Mouse (Mus musculus): ENCODE results near the gene C530008M17Rik. TPM values are rescaled to one million over a fixed set of nuclear protein-coding genes. Genes with fewer than 3 reads are reported as not detected.

C530008M17Rik gene
- polyA plus RNA-seq, 1 experiment: 4.9 TPM

DNA sequence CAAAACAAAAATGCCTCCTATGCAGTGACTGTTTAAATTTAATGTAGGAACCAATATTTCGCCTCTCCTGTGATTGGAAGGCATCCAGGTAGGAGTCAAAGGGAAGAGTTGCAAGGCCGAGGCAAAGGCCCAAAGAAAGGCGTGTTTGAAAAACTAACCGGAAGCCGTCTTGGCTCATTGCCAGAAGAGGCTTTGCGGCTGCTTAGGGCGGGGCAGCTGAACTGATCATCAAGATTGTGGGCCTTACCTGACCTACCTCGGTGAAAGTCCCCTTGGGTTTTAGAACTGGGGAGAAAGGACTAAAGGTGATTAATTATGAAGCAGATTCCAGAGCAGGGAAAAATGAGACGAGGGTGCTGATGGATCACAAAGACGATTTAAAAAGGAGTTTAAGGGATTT is 143.2 kb downstream of the C530008M17Rik start:
- Histone ChIP-seq H3K4me3 (replicated peaks; ENCODE audit: extremely low read depth, low read depth, low read length) (no peak overlapping the region), H3K4me1 (ENCODE audit: control insufficient read depth, insufficient read depth, low read length) (no peaks in the 10 kb centered on the region)
- WGBS: 33% methylated on average over 10 of the region's 10 CpGs
- TF ChIP-seq POLR2A (IDR thresholded peaks at IDR 0.05; ENCODE audit: borderline replicate concordance, extremely low read depth, low read depth, low read length): no peak
- TF ChIP-seq CTCF (IDR thresholded peaks at IDR 0.05; ENCODE audit: insufficient read depth, low read length): no peak
- DNase-seq: no peak

DNA sequence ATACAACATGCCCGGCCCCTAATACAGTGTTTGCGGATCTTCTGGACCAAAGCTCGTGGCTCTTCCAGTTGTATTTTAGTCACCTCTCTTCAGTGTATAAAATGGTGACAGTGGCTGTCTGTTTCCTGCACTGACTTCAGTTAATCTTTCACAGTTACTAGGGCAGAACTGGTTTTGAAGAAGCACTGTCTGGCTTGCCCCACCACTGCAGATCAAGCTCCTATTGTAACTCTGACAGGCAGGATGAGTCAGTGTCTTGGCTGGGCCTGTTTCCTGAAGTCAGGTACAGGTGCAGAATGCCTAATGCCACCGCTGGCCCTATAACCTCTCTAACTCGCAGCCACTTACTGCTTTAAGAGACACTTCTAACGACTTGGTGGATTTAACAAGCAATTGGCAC is 152.7 kb downstream of the C530008M17Rik start:
- DNase-seq: no peak
- 87% methylated on average over 6 of the region's 6 CpGs for WGBS
- no peak for TF ChIP-seq POLR2A (IDR thresholded peaks at IDR 0.05; ENCODE audit: borderline replicate concordance, extremely low read depth, low read depth, low read length)
- Histone ChIP-seq H3K4me1 (ENCODE audit: control insufficient read depth, insufficient read depth, low read length) (no peaks in the 10 kb centered on the region), H3K4me3 (replicated peaks; ENCODE audit: extremely low read depth, low read depth, low read length) (no peak overlapping the region)

DNA sequence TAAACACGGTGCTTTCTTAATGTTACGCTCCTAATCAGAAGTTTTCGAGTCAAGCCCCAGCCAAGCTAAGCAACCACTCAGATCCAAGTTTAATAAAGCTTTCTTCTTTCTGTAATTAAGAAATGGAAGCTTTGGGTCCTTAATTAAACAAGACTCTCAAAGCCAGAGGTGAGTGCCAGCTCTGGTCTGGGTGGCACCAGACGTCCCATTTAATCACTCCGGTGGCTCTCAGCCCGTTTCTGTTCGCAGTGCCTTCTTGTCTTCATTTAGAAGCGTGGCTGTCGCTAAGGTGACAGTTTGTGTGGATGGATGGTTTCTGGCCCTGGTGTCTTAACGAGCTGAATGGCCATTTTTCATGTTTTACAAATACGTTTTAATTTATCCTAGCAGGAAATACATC is 158.7 kb downstream of the C530008M17Rik start:
- no peak for DNase-seq
- Histone ChIP-seq H3K4me3 (replicated peaks; ENCODE audit: extremely low read depth, low read depth, low read length) (no peak overlapping the region), H3K4me1 (ENCODE audit: control insufficient read depth, insufficient read depth, low read length) (no peaks in the 10 kb centered on the region)
- 51% methylated on average over 11 of the region's 11 CpGs for WGBS
- TF ChIP-seq POLR2A (IDR thresholded peaks at IDR 0.05; ENCODE audit: borderline replicate concordance, extremely low read depth, low read depth, low read length) (no peak), CTCF (IDR thresholded peaks at IDR 0.05; ENCODE audit: insufficient read depth, low read length) (no peak)

DNA sequence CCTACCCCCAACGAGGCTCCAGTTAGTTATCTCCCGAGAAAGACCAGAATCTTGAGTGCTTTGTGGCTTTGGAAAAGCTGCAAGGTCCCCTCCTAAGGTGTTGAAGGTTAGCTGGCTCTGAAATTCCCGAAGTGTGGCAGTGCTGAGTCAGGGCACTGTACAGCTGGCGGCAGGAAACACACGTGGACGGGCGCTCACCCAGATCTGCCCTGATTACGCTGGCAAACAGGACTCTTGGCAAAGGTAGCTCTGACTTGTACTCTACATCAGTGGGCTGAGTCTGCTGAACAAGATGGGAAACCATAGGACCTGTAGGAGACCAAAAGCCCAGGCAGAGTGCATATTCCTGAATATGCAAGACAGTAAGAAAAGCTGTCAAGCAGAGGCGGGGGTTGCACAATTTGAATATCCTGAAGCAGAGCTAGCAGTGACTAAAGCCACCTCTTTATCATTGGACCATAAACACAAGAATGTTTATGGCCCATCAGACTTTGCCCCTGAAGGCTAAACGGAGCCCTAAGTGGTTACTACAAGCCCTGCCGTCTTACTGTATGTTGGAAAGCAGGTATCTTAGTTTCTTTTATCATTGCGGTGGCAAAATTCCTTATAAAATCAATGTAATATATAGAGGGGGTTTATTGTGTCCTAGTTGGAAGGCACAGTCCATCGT is 159.6 kb downstream of the C530008M17Rik start:
- Histone ChIP-seq H3K4me1 (ENCODE audit: control insufficient read depth, insufficient read depth, low read length) (no peaks in the 10 kb centered on the region), H3K4me3 (replicated peaks; ENCODE audit: extremely low read depth, low read depth, low read length) (no peak overlapping the region)
- DNase-seq: peak; percentile 7
- WGBS: 58% methylated on average over 13 of the region's 13 CpGs
- TF ChIP-seq POLR2A (IDR thresholded peaks at IDR 0.05; ENCODE audit: borderline replicate concordance, extremely low read depth, low read depth, low read length) (no peak), CTCF (IDR thresholded peaks at IDR 0.05; ENCODE audit: insufficient read depth, low read length) (no peak)

DNA sequence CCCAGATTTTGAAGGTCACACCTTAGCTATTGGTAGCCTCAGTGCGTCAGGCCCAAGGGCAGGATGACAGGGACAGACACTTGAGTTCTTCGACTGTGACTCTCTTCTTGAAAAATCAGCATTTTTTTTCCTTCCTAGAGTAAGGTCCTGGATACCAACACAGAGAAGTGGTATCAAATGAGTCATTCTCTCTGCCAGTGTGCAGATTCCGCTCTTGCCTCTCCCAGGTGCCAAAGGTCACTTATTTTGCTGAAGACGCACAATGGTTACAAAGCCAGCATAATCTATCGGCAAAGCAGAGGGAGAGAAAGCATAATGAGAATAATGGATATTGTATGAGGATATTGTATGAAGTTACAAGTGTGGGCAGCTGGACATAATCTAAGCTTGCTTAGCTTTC is 160.4 kb downstream of the C530008M17Rik start:
- WGBS: 87% methylated on average over 5 of the region's 5 CpGs
- no peak overlapping the region for H3K4me3 ChIP-seq (replicated peaks; ENCODE audit: extremely low read depth, low read depth, low read length)
- no peak for TF ChIP-seq POLR2A (IDR thresholded peaks at IDR 0.05; ENCODE audit: borderline replicate concordance, extremely low read depth, low read depth, low read length)
- TF ChIP-seq CTCF (IDR thresholded peaks at IDR 0.05; ENCODE audit: insufficient read depth, low read length): no peak
- DNase-seq: no peak
- no peaks in the 10 kb centered on the region for H3K4me1 ChIP-seq (ENCODE audit: control insufficient read depth, insufficient read depth, low read length)

DNA sequence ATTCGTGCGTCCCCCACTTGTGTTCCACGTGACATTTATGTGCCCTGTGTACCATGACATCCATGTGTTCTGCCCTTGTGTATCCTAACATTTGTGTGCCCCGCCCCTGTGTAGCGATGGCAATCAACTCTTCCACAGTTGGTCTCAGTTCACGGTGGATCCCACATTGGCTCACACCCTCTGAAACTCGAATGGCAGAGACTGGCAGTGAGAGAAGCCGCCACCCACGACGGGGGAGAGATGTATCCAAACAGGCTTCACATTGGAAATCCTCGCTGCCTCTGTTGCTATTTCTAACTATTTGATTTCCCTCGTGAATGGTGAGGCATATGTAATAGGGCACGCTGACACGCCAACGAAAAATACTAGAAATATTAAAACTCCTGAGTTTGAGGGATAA is 161.4 kb downstream of the C530008M17Rik start:
- no peaks in the 10 kb centered on the region for H3K4me1 ChIP-seq (ENCODE audit: control insufficient read depth, insufficient read depth, low read length)
- no peak for TF ChIP-seq CTCF (IDR thresholded peaks at IDR 0.05; ENCODE audit: insufficient read depth, low read length)
- TF ChIP-seq POLR2A (IDR thresholded peaks at IDR 0.05; ENCODE audit: borderline replicate concordance, extremely low read depth, low read depth, low read length): no peak
- DNase-seq: no peak
- no peak overlapping the region for H3K4me3 ChIP-seq (replicated peaks; ENCODE audit: extremely low read depth, low read depth, low read length)
- WGBS: 89% methylated on average over 15 of the region's 15 CpGs

DNA sequence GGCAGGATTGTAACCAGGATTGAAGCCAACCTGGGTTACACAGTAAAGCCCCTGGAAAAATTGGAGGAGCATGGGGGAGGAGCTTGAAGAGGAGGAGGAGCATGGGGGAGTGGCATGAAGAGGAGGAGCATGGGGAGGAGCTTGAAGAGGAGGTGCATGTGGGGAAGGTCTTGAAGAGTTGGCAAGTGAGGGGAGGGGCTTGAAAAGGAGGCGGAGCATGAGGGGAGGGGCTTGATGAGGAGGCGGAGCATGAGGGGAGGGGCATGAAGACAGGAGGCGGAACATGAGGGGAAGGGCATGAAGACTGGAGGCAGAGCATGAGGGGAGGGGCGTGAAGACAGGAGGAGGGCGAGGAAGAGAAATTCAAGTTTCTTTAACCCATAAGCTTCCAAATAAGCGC is 162.5 kb downstream of the C530008M17Rik start:
- 87% methylated on average over 6 of the region's 6 CpGs for WGBS
- Histone ChIP-seq H3K4me1 (ENCODE audit: control insufficient read depth, insufficient read depth, low read length) (no peaks in the 10 kb centered on the region), H3K4me3 (replicated peaks; ENCODE audit: extremely low read depth, low read depth, low read length) (no peak overlapping the region)
- no peak for TF ChIP-seq CTCF (IDR thresholded peaks at IDR 0.05; ENCODE audit: insufficient read depth, low read length)
- no peak for TF ChIP-seq POLR2A (IDR thresholded peaks at IDR 0.05; ENCODE audit: borderline replicate concordance, extremely low read depth, low read depth, low read length)
- DNase-seq: no peak

DNA sequence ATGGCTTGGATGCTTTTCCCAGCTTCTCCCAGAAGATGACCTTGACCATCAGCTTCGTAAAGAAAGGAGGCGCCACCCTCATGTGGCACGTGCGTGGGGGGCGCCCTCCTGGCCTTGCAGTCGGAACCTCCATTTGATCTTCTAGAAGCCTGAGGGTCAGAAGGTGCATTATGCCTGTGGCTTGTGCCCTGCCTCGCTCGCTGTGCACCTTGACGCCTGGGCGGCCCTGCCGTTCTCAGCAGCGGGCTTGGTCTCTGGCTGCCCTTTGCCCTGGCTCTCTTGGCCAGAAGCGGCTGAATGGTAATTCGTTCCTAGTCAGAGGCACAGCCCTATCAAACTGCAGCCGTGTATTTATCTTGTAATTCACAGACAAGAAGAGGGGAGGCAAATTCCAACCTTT is 165.8 kb downstream of the C530008M17Rik start:
- no peak for TF ChIP-seq CTCF (IDR thresholded peaks at IDR 0.05; ENCODE audit: insufficient read depth, low read length)
- no peak for TF ChIP-seq POLR2A (IDR thresholded peaks at IDR 0.05; ENCODE audit: borderline replicate concordance, extremely low read depth, low read depth, low read length)
- Histone ChIP-seq H3K4me1 (ENCODE audit: control insufficient read depth, insufficient read depth, low read length) (no peaks in the 10 kb centered on the region), H3K4me3 (replicated peaks; ENCODE audit: extremely low read depth, low read depth, low read length) (no peak overlapping the region)
- WGBS: 67% methylated on average over 15 of the region's 15 CpGs
- no peak for DNase-seq

DNA sequence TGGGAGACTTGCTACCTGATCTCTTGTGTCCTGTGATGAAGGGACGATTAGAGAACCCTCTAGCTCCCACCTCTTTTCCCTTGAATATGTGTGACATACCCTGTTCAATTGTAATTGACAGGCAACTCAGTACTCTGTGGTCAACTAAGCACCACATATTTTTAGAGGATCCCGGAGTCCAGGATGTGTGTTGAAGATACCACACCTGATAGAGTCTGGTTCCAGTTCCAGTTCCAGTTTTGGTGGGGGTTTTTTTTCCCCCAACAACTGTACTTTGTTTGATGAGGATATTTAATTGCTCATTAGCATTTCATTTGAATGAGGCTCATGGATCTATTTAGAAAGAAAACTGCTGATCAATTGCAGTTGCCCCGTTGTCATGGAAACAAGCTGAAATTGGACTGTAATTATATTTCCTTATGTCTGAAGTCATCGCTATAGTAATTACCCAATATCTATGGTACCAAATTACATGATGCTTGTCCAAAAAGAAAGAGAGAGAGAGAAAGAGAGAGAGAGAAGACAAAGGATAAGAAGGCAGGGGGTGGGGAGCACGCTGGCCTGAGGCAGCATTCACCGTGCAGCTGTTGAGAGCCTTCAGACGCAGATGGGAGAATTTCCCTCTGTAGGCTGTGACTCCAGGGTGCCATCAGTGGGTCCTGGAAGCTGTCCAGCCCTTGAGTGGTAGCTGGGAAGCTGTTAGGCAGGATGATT is 172.4 kb downstream of the C530008M17Rik start:
- no peak for TF ChIP-seq CTCF (IDR thresholded peaks at IDR 0.05; ENCODE audit: insufficient read depth, low read length)
- no peak for TF ChIP-seq POLR2A (IDR thresholded peaks at IDR 0.05; ENCODE audit: borderline replicate concordance, extremely low read depth, low read depth, low read length)
- no peak for DNase-seq
- H3K4me3 ChIP-seq (replicated peaks; ENCODE audit: extremely low read depth, low read depth, low read length): no peak overlapping the region
- 88% methylated on average over 7 of the region's 7 CpGs for WGBS
- H3K4me1 ChIP-seq (ENCODE audit: control insufficient read depth, insufficient read depth, low read length): no peaks in the 10 kb centered on the region

Measured in lung, adult 2 months (tissue).